Mouse (Mus musculus): ENCODE measurements around the gene Dazap1. TPM values are rescaled to one million over a fixed set of nuclear protein-coding genes. Genes with fewer than 3 reads are reported as not detected.
"Not testable (repeated sequence)": the region's sequence is repeated elsewhere in the genome, so short reads cannot be mapped to it uniquely, and the experiment has no call there.

The Dazap1 gene
- 42.3 and 45.7 TPM in 2 replicates for polyA plus RNA-seq (2014; fragmentation: Nextera tagmentation; extraction: Ambion mirVana)

- Histone ChIP-seq H3K4me2 (ENCODE audit: low read length) (peak within 1 kb of the TSS; percentile 91), H3K4me1 (replicated peaks; ENCODE audit: control insufficient read depth, insufficient read depth, low read length) (peaks cover 26% of the 10 kb centered on the region), H3K27ac (ENCODE audit: low read depth) (peak within 1 kb of the TSS; percentile 99), H3K27me3 (replicated peaks; ENCODE audit: control insufficient read depth, insufficient read depth, low read length) (no peaks in the 10 kb centered on the region), H3K36me3 (ENCODE audit: control insufficient read depth, insufficient read depth, low read length) (peaks cover 30% of the 10 kb centered on the region), H3K9me3 (ENCODE audit: control insufficient read depth, low read length) (no peaks in the 10 kb centered on the region), H3K9ac (ENCODE audit: low read length) (peak within 1 kb of the TSS; percentile 68), H3K4me3 (ENCODE audit: low read depth, low read length) (peak within 1 kb of the TSS; percentile 63)
- WGBS: under 1% methylated on average over 45 of the region's 49 CpGs
- ATAC-seq (replicated peaks; ENCODE audit: low FRiP score, low TSS enrichment, low read depth): peak; percentile 91
- peak; percentile 99 for DNase-seq (ENCODE audit: low spot score)
These were observed at the start of gene Dazap1, which contains the start of gene Gamt for GRCm38 (mm10) chr10:80260642-80261584. Gene Dazap1 (plus strand): TSS chr10:80261486. Gene Gamt (minus strand): TSS chr10:80261012.

GRCm38 (mm10) chr10:80211547-80212103, 49.7 kb upstream of the Dazap1 start:
- not testable (repeated sequence) for H3K4me1 ChIP-seq (replicated peaks; ENCODE audit: control insufficient read depth, insufficient read depth, low read length); H3K4me3 ChIP-seq (ENCODE audit: low read depth, low read length); H3K36me3 ChIP-seq (ENCODE audit: control insufficient read depth, insufficient read depth, low read length); H3K4me2 ChIP-seq (ENCODE audit: low read length); H3K9me3 ChIP-seq (ENCODE audit: control insufficient read depth, low read length); ATAC-seq (replicated peaks; ENCODE audit: low FRiP score, low TSS enrichment, low read depth); H3K9ac ChIP-seq (ENCODE audit: low read length); H3K27ac ChIP-seq (ENCODE audit: low read depth); DNase-seq (ENCODE audit: low spot score); H3K27me3 ChIP-seq (replicated peaks; ENCODE audit: control insufficient read depth, insufficient read depth, low read length)
- 77% methylated on average over 7 of the region's 7 CpGs for WGBS

GRCm38 (mm10) chr10:80215048-80215772, 46.1 kb upstream of the Dazap1 start:
- H3K9me3 ChIP-seq (ENCODE audit: control insufficient read depth, low read length): no peaks in the 10 kb centered on the region
- no peak overlapping the region for H3K4me3 ChIP-seq (ENCODE audit: low read depth, low read length)
- H3K36me3 ChIP-seq (ENCODE audit: control insufficient read depth, insufficient read depth, low read length): no peaks in the 10 kb centered on the region
- DNase-seq (ENCODE audit: low spot score) (no peak), ATAC-seq (replicated peaks; ENCODE audit: low FRiP score, low TSS enrichment, low read depth) (no peak)
- H3K4me2 ChIP-seq (ENCODE audit: low read length): no peak overlapping the region
- 33% methylated on average over 16 of the region's 16 CpGs for WGBS
- H3K27ac ChIP-seq (ENCODE audit: low read depth): no peak overlapping the region
- H3K27me3 ChIP-seq (replicated peaks; ENCODE audit: control insufficient read depth, insufficient read depth, low read length): no peaks in the 10 kb centered on the region
- H3K4me1 ChIP-seq (replicated peaks; ENCODE audit: control insufficient read depth, insufficient read depth, low read length): no peaks in the 10 kb centered on the region
- H3K9ac ChIP-seq (ENCODE audit: low read length): no peak overlapping the region

- peaks cover 3% of the 10 kb centered on the region for H3K4me1 ChIP-seq (replicated peaks; ENCODE audit: control insufficient read depth, insufficient read depth, low read length)
- 22% methylated on average over 7 of the region's 9 CpGs for WGBS
These were observed 40.6 kb upstream of the Dazap1 start for GRCm38 (mm10) chr10:80220676-80221075.

GRCm38 (mm10) chr10:80223137-80223536, 38.1 kb upstream of the Dazap1 start:
- not testable (repeated sequence) for H3K4me2 ChIP-seq (ENCODE audit: low read length); H3K27me3 ChIP-seq (replicated peaks; ENCODE audit: control insufficient read depth, insufficient read depth, low read length); H3K27ac ChIP-seq (ENCODE audit: low read depth); DNase-seq (ENCODE audit: low spot score); H3K4me3 ChIP-seq (ENCODE audit: low read depth, low read length); H3K9me3 ChIP-seq (ENCODE audit: control insufficient read depth, low read length); H3K36me3 ChIP-seq (ENCODE audit: control insufficient read depth, insufficient read depth, low read length); ATAC-seq (replicated peaks; ENCODE audit: low FRiP score, low TSS enrichment, low read depth); H3K9ac ChIP-seq (ENCODE audit: low read length)
- WGBS: 88% methylated on average over 2 of the region's 2 CpGs
- peaks cover 16% of the 10 kb centered on the region for H3K4me1 ChIP-seq (replicated peaks; ENCODE audit: control insufficient read depth, insufficient read depth, low read length)

More at GRCm38 (mm10) chr10:80220676-80221075, 40.6 kb upstream of the Dazap1 start:
- no peak overlapping the region for H3K4me2 ChIP-seq (ENCODE audit: low read length)
- no peaks in the 10 kb centered on the region for H3K27me3 ChIP-seq (replicated peaks; ENCODE audit: control insufficient read depth, insufficient read depth, low read length)
- H3K27ac ChIP-seq (ENCODE audit: low read depth): no peak overlapping the region
- ATAC-seq (replicated peaks; ENCODE audit: low FRiP score, low TSS enrichment, low read depth) (no peak), DNase-seq (ENCODE audit: low spot score) (no peak)
- no peak overlapping the region for H3K4me3 ChIP-seq (ENCODE audit: low read depth, low read length)
- H3K9ac ChIP-seq (ENCODE audit: low read length): no peak overlapping the region
- no peaks in the 10 kb centered on the region for H3K36me3 ChIP-seq (ENCODE audit: control insufficient read depth, insufficient read depth, low read length)
- no peaks in the 10 kb centered on the region for H3K9me3 ChIP-seq (ENCODE audit: control insufficient read depth, low read length)

- no peak for DNase-seq (ENCODE audit: low spot score)
- Histone ChIP-seq H3K4me1 (replicated peaks; ENCODE audit: control insufficient read depth, insufficient read depth, low read length) (peaks cover 23% of the 10 kb centered on the region), H3K4me3 (ENCODE audit: low read depth, low read length) (peak overlapping the region; percentile 74; the same call in 1 of the 2 replicates), H3K9me3 (ENCODE audit: control insufficient read depth, low read length) (no peaks in the 10 kb centered on the region), H3K27me3 (replicated peaks; ENCODE audit: control insufficient read depth, insufficient read depth, low read length) (no peaks in the 10 kb centered on the region), H3K27ac (ENCODE audit: low read depth) (peak overlapping the region; percentile 90), H3K36me3 (ENCODE audit: control insufficient read depth, insufficient read depth, low read length) (peaks cover 25% of the 10 kb centered on the region), H3K9ac (ENCODE audit: low read length) (peak overlapping the region; percentile 49), H3K4me2 (ENCODE audit: low read length) (peak overlapping the region; percentile 60)
- ATAC-seq (replicated peaks; ENCODE audit: low FRiP score, low TSS enrichment, low read depth): 0 out of 2 replicates have a peak, but pooled peaks have one; percentile 9
- under 1% methylated on average over 14 of the region's 14 CpGs for WGBS
These were observed 35.2 kb upstream of the Dazap1 start for GRCm38 (mm10) chr10:80226071-80226415.

- under 1% methylated on average over 70 of the region's 75 CpGs for WGBS
- ATAC-seq (replicated peaks; ENCODE audit: low FRiP score, low TSS enrichment, low read depth): peak; percentile 99
- no peaks in the 10 kb centered on the region for H3K27me3 ChIP-seq (replicated peaks; ENCODE audit: control insufficient read depth, insufficient read depth, low read length)
- H3K36me3 ChIP-seq (ENCODE audit: control insufficient read depth, insufficient read depth, low read length): peaks cover 29% of the 10 kb centered on the region
- H3K4me3 ChIP-seq (ENCODE audit: low read depth, low read length): peak within 1 kb of the TSS; percentile 74
- peak within 1 kb of the TSS; percentile 90 for H3K27ac ChIP-seq (ENCODE audit: low read depth)
- peak; percentile 97 for DNase-seq (ENCODE audit: low spot score)
- H3K9ac ChIP-seq (ENCODE audit: low read length): peak within 1 kb of the TSS; percentile 84
- no peaks in the 10 kb centered on the region for H3K9me3 ChIP-seq (ENCODE audit: control insufficient read depth, low read length)
- H3K4me2 ChIP-seq (ENCODE audit: low read length): peak within 1 kb of the TSS; percentile 60
- H3K4me1 ChIP-seq (replicated peaks; ENCODE audit: control insufficient read depth, insufficient read depth, low read length): peaks cover 23% of the 10 kb centered on the region
These were observed 34.7 kb upstream of the Dazap1 start, which contains the start of gene Mum1 for GRCm38 (mm10) chr10:80226416-80227165. Gene Mum1 (plus strand): TSS chr10:80226434.

GRCm38 (mm10) chr10:80227166-80227539, 34.1 kb upstream of the Dazap1 start:
- Histone ChIP-seq H3K27ac (ENCODE audit: low read depth) (peak overlapping the region; percentile 90), H3K4me1 (replicated peaks; ENCODE audit: control insufficient read depth, insufficient read depth, low read length) (peaks cover 23% of the 10 kb centered on the region), H3K4me2 (ENCODE audit: low read length) (peak overlapping the region; percentile 60), H3K9me3 (ENCODE audit: control insufficient read depth, low read length) (no peaks in the 10 kb centered on the region), H3K4me3 (ENCODE audit: low read depth, low read length) (peak overlapping the region; percentile 74), H3K9ac (ENCODE audit: low read length) (peak overlapping the region; percentile 84), H3K36me3 (ENCODE audit: control insufficient read depth, insufficient read depth, low read length) (peaks cover 35% of the 10 kb centered on the region), H3K27me3 (replicated peaks; ENCODE audit: control insufficient read depth, insufficient read depth, low read length) (no peaks in the 10 kb centered on the region)
- DNase-seq (ENCODE audit: low spot score) (no peak), ATAC-seq (replicated peaks; ENCODE audit: low FRiP score, low TSS enrichment, low read depth) (no peak)
- WGBS: 3% methylated on average over 10 of the region's 10 CpGs

Data from intestine, embryonic 14.5 days (tissue).